Mouse (Mus musculus): Measurements from ENCODE around the gene Pbx4.
A peak's percentile ranks its signal among the peaks of the same experiment; 100 is the strongest.

Gene Pbx4

GRCm38 (mm10) chr8:69832298-69832853 is at the start of gene Pbx4:
TSS of gene Pbx4 (plus strand) at chr8:69832491.
- ATAC-seq (ENCODE audit: insufficient number of reproducible peaks, low FRiP score, low TSS enrichment), result peak; percentile 92

- no peak for ATAC-seq (ENCODE audit: insufficient number of reproducible peaks, low FRiP score, low TSS enrichment)
Observed at GRCm38 (mm10) chr8:69789105-69789504, 43.2 kb upstream of the Pbx4 start.

DNA sequence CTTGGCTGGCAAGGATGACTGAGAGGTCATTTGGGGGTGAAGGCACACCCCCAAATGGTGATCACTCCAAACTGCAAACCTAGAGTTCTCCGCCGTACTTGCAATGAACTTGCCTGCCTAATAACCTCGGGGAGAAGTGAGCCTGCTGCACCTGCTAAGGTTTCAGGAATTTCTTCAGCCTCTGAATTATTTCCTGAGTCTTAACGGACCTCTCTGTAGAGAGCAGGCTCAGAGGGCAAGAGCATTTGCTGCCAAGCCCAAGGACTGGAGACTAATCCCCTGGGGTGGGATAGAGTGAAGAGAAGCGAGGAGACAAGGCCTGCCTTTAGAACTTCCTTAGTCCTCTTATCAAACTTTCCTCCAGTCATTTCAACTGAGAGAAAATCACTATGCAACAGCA is 42.6 kb upstream of the Pbx4 start:
- no peak for ATAC-seq (ENCODE audit: insufficient number of reproducible peaks, low FRiP score, low TSS enrichment)

GRCm38 (mm10) chr8:69790364-69790763 is 41.9 kb upstream of the Pbx4 start:
- no peak for ATAC-seq (ENCODE audit: insufficient number of reproducible peaks, low FRiP score, low TSS enrichment)

DNA sequence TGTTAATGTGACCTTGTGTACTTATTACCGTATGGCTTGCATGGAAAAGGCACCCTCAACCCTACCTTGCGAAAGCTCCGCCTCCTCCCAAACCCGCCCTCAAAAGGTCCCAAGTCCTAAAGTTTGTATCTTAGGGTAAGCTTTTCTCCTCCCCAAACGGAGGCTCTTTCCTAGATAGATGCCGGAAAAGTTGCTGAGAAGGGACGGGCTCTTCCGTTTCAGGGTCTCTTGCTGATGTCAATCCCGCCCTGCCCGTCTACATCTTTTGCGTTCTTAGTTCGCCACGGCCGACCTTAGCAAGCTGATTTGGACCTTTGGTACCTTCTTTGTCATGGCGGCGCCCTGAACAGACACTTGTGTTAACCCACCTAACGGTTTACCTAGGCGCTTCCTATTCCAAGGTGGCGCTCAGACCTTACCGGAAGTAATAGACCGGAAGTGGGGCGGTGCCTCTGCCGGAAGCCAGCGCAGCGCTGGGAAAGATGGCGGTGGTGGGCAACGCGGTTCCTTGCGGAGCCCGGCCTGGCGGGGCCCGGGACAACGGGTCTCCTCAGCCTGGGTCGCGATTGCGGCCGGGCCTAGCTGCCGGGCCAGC is 41.4 kb upstream of the Pbx4 start, which contains the start of the genes Atp13a1 and Zfp866:
Gene Atp13a1 (plus strand): TSS at position 391 of the 595 bp plus-strand sequence.
Gene Zfp866 (minus strand): TSS at position 406 of the 595 bp plus-strand sequence.
- ATAC-seq (ENCODE audit: insufficient number of reproducible peaks, low FRiP score, low TSS enrichment), result peak; percentile 98

GRCm38 (mm10) chr8:69791415-69792068 is 40.7 kb upstream of the Pbx4 start:
- peak; percentile 46 for ATAC-seq (ENCODE audit: insufficient number of reproducible peaks, low FRiP score, low TSS enrichment)

- ATAC-seq (ENCODE audit: insufficient number of reproducible peaks, low FRiP score, low TSS enrichment), result no peak
Observed at GRCm38 (mm10) chr8:69793666-69794065, 38.6 kb upstream of the Pbx4 start.

- no peak for ATAC-seq (ENCODE audit: insufficient number of reproducible peaks, low FRiP score, low TSS enrichment)
Observed at GRCm38 (mm10) chr8:69794096-69794495, 38.2 kb upstream of the Pbx4 start.

GRCm38 (mm10) chr8:69794901-69795300 is 37.4 kb upstream of the Pbx4 start:
- no peak for ATAC-seq (ENCODE audit: insufficient number of reproducible peaks, low FRiP score, low TSS enrichment)

- no peak for ATAC-seq (ENCODE audit: insufficient number of reproducible peaks, low FRiP score, low TSS enrichment)
Observed at GRCm38 (mm10) chr8:69796721-69797345, 35.5 kb upstream of the Pbx4 start.

DNA sequence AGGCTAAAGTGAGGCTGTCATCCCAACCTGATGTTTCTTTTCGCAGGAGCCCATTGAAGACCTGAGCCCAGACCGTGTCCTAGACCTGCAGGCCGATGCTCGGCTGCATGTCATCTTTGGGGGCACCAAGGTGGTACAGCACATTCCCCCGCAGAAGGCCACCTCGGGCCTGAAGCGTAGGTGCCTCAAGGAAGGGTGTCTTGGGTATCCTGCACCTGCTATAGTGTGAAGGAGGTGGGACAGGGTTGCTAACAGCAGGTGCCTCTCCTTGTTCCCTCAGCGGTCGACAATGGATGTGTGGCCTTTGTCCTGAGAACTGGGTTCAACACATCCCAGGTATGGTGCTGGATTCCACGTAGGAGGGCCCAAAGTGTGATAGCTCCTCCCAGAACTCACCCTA is 34.6 kb upstream of the Pbx4 start:
- ATAC-seq (ENCODE audit: insufficient number of reproducible peaks, low FRiP score, low TSS enrichment), result no peak

DNA sequence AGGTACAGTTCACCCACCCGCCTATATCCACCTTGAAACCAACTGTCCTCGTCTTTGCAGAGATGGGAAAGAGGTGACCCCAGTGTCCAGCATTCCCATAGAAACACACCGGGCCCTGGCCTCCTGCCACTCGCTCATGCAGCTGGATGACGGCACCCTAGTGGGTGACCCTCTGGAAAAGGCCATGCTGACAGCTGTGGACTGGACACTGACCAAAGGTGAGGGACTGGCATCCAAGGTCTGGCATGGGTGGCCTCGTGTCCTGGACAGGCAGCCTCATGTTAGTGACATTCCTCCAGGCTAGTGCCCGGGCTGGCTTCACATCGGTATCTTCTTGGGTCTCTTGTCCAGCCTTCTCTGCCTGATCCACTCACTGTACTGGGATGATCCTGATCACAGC is 33.0 kb upstream of the Pbx4 start:
- no peak for ATAC-seq (ENCODE audit: insufficient number of reproducible peaks, low FRiP score, low TSS enrichment)

- ATAC-seq (ENCODE audit: insufficient number of reproducible peaks, low FRiP score, low TSS enrichment), result no peak
Observed at GRCm38 (mm10) chr8:69799946-69800345, 32.3 kb upstream of the Pbx4 start.

GRCm38 (mm10) chr8:69801796-69802195 is 30.5 kb upstream of the Pbx4 start:
- no peak for ATAC-seq (ENCODE audit: insufficient number of reproducible peaks, low FRiP score, low TSS enrichment)

DNA sequence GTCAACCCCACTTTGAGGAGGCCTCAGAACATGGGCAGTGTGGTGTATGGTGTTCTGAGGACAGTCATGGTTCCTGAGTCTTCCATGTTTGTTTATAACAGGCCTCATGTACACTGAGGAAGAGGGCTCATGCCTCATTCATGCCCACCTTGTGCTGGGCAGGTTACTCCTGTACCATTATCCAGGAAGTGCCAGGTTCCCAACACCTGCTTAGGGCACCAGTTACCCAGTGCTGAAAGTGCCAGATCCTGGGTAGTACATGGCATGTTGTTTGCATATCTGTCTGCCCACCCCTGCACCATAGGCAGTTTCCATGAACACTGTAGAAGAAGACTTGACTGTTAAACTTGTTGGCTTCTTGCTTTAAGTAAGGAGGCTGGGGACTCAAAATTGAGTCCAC is 30.1 kb upstream of the Pbx4 start:
- ATAC-seq (ENCODE audit: insufficient number of reproducible peaks, low FRiP score, low TSS enrichment), result no peak

- no peak for ATAC-seq (ENCODE audit: insufficient number of reproducible peaks, low FRiP score, low TSS enrichment)
Observed at GRCm38 (mm10) chr8:69803366-69803765, 28.9 kb upstream of the Pbx4 start.

DNA sequence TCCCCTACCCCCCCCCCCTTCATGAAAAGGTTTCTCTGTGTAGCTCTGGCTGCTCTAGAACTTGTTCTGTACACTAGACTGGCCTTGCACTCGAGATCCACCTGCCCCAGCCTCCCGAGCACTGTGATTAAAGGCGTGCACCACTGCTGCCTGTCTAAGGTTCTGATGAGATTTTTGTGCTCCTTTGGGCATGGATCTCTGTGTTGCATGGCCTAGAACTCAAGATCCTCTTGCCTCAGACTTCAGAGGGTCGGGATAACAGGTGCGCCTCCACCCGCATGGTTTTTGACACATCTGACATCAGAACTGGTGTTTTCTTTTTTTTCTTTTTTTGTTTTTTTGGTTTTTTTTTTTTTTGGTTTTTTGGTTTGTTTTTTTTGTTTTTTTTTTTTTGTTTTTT is 27.8 kb upstream of the Pbx4 start:
- ATAC-seq (ENCODE audit: insufficient number of reproducible peaks, low FRiP score, low TSS enrichment), result no peak

DNA sequence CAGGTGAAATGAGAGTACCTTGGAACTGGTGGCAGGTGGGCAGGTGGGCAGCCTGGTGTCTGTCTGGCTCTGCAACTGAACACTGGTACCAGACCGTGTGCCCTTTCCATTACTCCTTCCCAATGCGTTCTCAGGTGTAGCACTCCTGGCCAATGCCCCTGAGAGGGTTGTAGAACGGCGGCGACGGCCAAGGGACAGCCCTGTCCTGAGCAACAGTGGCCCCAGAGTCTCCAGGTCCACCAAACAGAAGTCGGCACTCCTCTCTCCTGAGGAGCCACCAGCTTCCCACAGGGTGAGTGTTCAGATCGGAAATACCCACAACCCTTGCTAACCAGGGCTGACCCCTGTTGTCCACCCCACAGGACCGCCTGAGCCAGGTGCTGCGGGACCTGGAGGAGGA is 27.2 kb upstream of the Pbx4 start:
- ATAC-seq (ENCODE audit: insufficient number of reproducible peaks, low FRiP score, low TSS enrichment), result no peak

DNA sequence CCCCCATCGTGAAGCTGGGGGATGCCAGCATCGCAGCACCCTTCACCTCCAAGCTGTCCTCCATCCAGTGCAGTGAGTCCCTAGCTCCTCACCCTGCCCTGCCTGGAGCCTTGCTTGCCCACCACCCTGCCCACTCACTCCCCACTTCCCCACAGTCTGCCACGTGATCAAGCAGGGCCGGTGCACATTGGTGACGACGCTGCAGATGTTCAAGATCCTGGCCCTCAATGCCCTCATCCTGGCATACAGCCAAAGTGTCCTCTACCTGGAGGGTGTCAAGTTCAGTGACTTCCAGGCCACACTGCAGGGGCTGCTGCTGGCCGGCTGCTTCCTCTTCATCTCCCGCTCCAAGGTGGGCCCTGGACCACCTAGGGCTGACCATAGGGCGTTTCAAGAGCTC is 26.8 kb upstream of the Pbx4 start:
- no peak for ATAC-seq (ENCODE audit: insufficient number of reproducible peaks, low FRiP score, low TSS enrichment)

GRCm38 (mm10) chr8:69807236-69807635 is 25.1 kb upstream of the Pbx4 start:
- ATAC-seq (ENCODE audit: insufficient number of reproducible peaks, low FRiP score, low TSS enrichment), result no peak

DNA sequence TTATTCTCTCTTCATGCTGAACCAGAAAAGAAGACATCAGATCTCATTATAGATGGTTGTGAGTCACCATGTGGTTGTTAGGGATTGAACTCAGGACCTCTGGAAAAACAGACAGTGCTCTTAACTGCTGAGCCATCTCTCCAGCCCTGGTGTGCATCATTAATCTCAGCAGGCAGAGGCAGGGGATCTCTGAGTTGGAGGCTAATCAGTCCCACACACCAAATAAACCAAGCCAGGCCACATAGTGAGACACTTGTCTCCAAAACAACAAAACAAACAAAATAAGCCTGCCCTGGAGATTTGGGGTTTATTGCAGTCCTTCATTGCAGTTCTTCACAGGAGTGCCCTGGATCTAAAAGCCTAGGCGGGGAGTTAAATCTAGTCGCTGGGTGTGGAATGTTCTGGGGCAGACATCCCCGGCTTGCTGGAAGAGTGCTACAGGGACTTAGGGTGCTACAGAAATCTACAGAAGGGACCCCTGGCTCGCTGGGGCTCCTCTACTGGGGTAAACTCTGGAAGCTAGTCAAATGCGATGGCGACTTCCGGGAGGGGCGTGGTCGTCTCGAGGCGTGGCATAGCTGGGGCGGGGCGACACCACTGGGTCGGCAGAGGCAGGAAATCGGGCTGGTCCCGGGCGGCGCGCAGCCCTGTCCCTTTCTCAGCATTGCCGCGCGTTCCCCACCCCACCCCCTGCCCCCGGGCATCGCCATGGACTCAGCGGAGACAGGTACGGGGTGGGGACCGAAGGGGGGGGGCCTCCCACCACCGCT is 24.0 kb upstream of the Pbx4 start, which contains the start of gene Gmip:
Gene Gmip (plus strand): TSS at position 586 of the 770 bp plus-strand sequence.
- no peak for ATAC-seq (ENCODE audit: insufficient number of reproducible peaks, low FRiP score, low TSS enrichment)
